Comparison of ENCODE assay signal across 14 mouse cellular contexts in the genomic region with DNA sequence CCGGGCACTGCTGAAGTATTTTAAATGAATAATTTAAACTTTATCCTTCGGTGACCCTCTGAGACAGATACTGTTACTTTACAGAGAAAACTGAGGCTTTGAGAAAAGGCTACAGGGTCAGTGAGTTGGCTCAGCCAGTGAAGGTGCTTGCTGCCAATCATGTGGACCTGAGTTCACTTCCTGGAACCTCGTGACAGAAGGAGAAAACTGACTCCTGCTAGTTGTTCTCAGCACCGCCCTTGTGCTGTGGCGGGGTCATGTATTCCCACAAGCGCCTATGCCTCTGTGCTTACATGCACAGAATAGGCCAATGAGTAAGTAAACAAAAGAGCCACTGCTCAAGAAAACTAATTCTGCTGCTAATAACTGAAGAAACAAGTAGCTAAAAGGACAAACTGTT.
"Had no signal": no experiment of that assay in that cellular context is flagged by ENCODE, and none has a peak within 500 bp of the region (broad histone marks: within the 10 kb centered on the region; RNA-seq: fewer than 3 reads in every experiment).

No protein-coding gene starts in this region.

- H3K36me3 ChIP-seq: limb, embryonic 12.5 days; liver, embryonic 15.5 days; midbrain, embryonic 13.5 days; stomach, embryonic 15.5 days had no signal

- DNase-seq: layer of hippocampus, adult 9-11 months; layer of hippocampus, postnatal 36 days; liver; lung, adult 2 months; lung, postnatal 36 days; right cerebral cortex, postnatal 14 days; thymus, postnatal 4 days had no signal

- H3K4me3 ChIP-seq: limb, embryonic 12.5 days; liver, embryonic 15.5 days; midbrain, embryonic 13.5 days; stomach, embryonic 15.5 days had no signal

- H3K4me2 ChIP-seq: limb, embryonic 12.5 days; liver, embryonic 15.5 days; midbrain, embryonic 13.5 days; stomach, embryonic 15.5 days had no signal

- H3K27ac ChIP-seq: kidney, postnatal 0 days; limb, embryonic 12.5 days; liver, embryonic 15.5 days; midbrain, embryonic 13.5 days; stomach, embryonic 15.5 days had no signal

- ATAC-seq: inflammation-experienced regulatory T-cells, adult 6 months; lung, postnatal 0 days; midbrain, embryonic 13.5 days had no signal

- H3K9me3 ChIP-seq: limb, embryonic 12.5 days; liver, embryonic 15.5 days; midbrain, embryonic 13.5 days; stomach, embryonic 15.5 days had no signal

- H3K9ac ChIP-seq: limb, embryonic 12.5 days; liver, embryonic 15.5 days; midbrain, embryonic 13.5 days; stomach, embryonic 15.5 days had no signal

- H3K4me1 ChIP-seq: limb, embryonic 12.5 days; midbrain, embryonic 13.5 days; stomach, embryonic 15.5 days had no signal

- H3K27me3 ChIP-seq: limb, embryonic 12.5 days; liver, embryonic 15.5 days; midbrain, embryonic 13.5 days; stomach, embryonic 15.5 days had no signal
